In genomic region chr4:47870638-47871019, GRCm38 (mm10) we compare ENCODE assay signal across 15 mouse cellular contexts.
"Had no signal": no experiment of that assay in that cellular context is flagged by ENCODE, and none has a peak within 500 bp of the region (broad histone marks: within the 10 kb centered on the region; RNA-seq: fewer than 3 reads in every experiment).

No protein-coding gene starts in this region.

- H3K4me1 ChIP-seq: limb, embryonic 12.5 days; liver, embryonic 13.5 days; lung, embryonic 15.5 days; midbrain, embryonic 10.5 days had no signal

- H3K4me3 ChIP-seq: layer of hippocampus, adult 2 months; limb, embryonic 12.5 days; liver, embryonic 13.5 days; lung, embryonic 15.5 days; midbrain, embryonic 10.5 days had no signal

- ATAC-seq: liver, postnatal 0 days had no signal

- H3K27ac ChIP-seq: kidney, postnatal 0 days; layer of hippocampus, adult 2 months; limb, embryonic 12.5 days; liver, embryonic 13.5 days; lung, embryonic 15.5 days; midbrain, embryonic 10.5 days had no signal

- H3K9me3 ChIP-seq: limb, embryonic 12.5 days; liver, embryonic 13.5 days; lung, embryonic 15.5 days; midbrain, embryonic 10.5 days had no signal

- H3K9ac ChIP-seq: limb, embryonic 12.5 days; liver, embryonic 13.5 days; liver, postnatal 0 days; lung, embryonic 15.5 days had no signal

- H3K27me3 ChIP-seq: limb, embryonic 12.5 days; liver, embryonic 13.5 days; lung, embryonic 15.5 days had no signal

- H3K36me3 ChIP-seq: limb, embryonic 12.5 days; liver, embryonic 13.5 days; lung, embryonic 15.5 days; midbrain, embryonic 10.5 days had no signal

- H3K4me2 ChIP-seq: limb, embryonic 12.5 days; liver, embryonic 13.5 days; lung, embryonic 15.5 days had no signal

- DNase-seq: kidney, adult 8-10 months; kidney, postnatal 36 days; liver; liver, embryonic 13.5 days; liver, postnatal 0 days; lung, postnatal 14 days; midbrain, embryonic 14.5 days; right cerebral cortex, adult 18-20 months; right cerebral cortex, postnatal 25 days; thymus, postnatal 4 days had no signal
